Mouse (Mus musculus) liver, embryonic 11.5 days (tissue): ENCODE data around the gene Etfa. TPM values are rescaled to one million over a fixed set of nuclear protein-coding genes. Genes with fewer than 3 reads are reported as not detected.

Source experiments
- ATAC-seq: fragments of 200-750 bp; cut with Nextera tagmentation; replicated peaks from 2 replicates; pipeline ENCODE4 v1.8.0; 2017; ENCODE audit warnings: moderate number of reproducible peaks, mild to moderate bottlenecking, moderate TSS enrichment, moderate library complexity; ENCODE audit not compliant: low FRiP score
- DNase-seq: peaks from one replicate; pipeline ENCODE4 v3.0.0-alpha.2; 2017; ENCODE audit warnings: low spot score
- H3K27ac ChIP-seq: fragments of 300-500 bp; sonication (generic); 2 replicates; pipeline ENCODE4 v1.5.1; 2014; ENCODE audit warnings: mild to moderate bottlenecking, low read depth, low read length, control low read depth
- H3K27me3 ChIP-seq: fragments of 300-500 bp; sonication (generic); replicated peaks from 2 replicates; pipeline ENCODE4 v1.6.1; 2014; ENCODE audit warnings: low read length, mixed read lengths; ENCODE audit not compliant: control insufficient read depth, insufficient read depth
- H3K36me3 ChIP-seq: fragments of 300-500 bp; sonication (generic); 2 replicates; pipeline ENCODE4 v1.6.1; 2014; ENCODE audit warnings: mild to moderate bottlenecking, low read length, moderate library complexity, mixed read lengths; ENCODE audit not compliant: control insufficient read depth, insufficient read depth
- H3K4me1 ChIP-seq: fragments of 300-500 bp; sonication (generic); replicated peaks from 2 replicates; pipeline ENCODE4 v1.6.1; 2014; ENCODE audit warnings: low read length, mixed read lengths; ENCODE audit not compliant: control insufficient read depth, insufficient read depth
- H3K4me2 ChIP-seq: fragments of 300-500 bp; sonication (generic); 2 replicates; pipeline ENCODE4 v1.6.1; 2014; ENCODE audit warnings: mild to moderate bottlenecking, control low read depth, moderate library complexity
- H3K4me3 ChIP-seq: fragments of 300-500 bp; sonication (generic); 2 replicates; pipeline ENCODE4 v1.5.1; 2014; ENCODE audit warnings: low read depth, low read length, control low read depth
- H3K9ac ChIP-seq: fragments of 300-500 bp; sonication (generic); 2 replicates; pipeline ENCODE4 v1.6.1; 2014; ENCODE audit warnings: low read depth, low read length, control low read depth
- H3K9me3 ChIP-seq: fragments of 300-500 bp; sonication (generic); 2 replicates; pipeline ENCODE4 v1.6.1; 2016; ENCODE audit warnings: low read length, inconsistent platforms, mixed read lengths; ENCODE audit not compliant: control insufficient read depth
- WGBS: fragments of 180-500 bp; shearing (Covaris S2); extraction: QIAGEN DNeasy Blood & Tissue Kit; methylation state at CpG from one replicate; pipeline ENCODE4 v1.1.7; 2014; 5-methylcytosine and 5-hydroxymethylcytosine counted together
- polyA plus RNA-seq: library from polyadenylated mRNA; unstranded; fragments of >200 nt; fragmentation: Nextera tagmentation; extraction: Ambion mirVana; gene quantifications from 2 replicates; pipeline ENCODE4 v1.2.1, GENCODE M21; 2014

Etfa gene
- polyA plus RNA-seq, 1 experiment from 2014 or later, result 195 TPM

DNA sequence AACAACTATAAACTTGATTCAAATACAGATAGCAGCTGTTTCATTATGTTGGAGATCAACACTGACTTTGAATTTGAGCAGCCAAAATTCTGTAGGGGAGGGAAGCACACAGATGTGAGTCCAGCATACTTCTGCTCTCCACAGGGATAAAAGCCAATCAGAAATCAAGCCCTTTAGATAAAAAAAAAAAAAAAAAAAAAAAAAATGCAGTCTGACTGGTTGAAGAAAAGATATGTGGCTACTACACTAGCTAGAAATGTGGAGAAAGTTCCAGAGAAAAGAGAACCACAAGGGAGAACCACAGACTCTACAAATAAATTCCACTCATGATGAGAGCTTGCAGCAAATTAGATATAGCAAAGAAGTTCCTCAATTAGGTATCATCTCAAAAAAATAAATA is 33.3 kb downstream of the Etfa start:
- Histone ChIP-seq H3K4me2 (no peak overlapping the region), H3K9ac (no peak overlapping the region), H3K27ac (no peak overlapping the region), H3K9me3 (no peaks in the 10 kb centered on the region), H3K4me1 (no peaks in the 10 kb centered on the region), H3K4me3 (no peak overlapping the region), H3K27me3 (no peaks in the 10 kb centered on the region), H3K36me3 (peaks cover 2% of the 10 kb centered on the region; the same call in 1 of the 2 replicates)
- no peak for ATAC-seq
- DNase-seq, result no peak

DNA sequence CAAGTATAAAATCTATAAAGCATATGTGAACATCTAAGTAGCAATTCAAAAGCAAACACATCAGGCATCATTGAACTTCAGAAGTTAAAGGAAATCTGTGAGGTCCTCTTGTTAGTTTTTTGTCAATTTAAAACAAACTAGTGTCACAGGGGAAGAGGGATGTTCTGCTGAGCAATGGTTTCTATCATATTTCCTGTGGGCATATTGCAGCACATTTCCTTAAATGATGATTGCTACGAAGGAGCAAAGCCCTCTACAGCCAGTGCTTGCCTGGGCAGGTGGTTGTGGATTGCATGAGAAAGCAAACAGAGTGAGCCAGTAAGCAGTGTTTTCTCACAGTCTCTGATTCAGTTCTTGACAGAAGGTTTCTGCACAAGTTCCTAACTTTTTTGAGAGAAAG is 36.0 kb downstream of the Etfa start:
- WGBS, result 61% methylated on average over 1 of the region's 1 CpGs
- Histone ChIP-seq H3K4me2 (no peak overlapping the region), H3K27me3 (no peaks in the 10 kb centered on the region), H3K4me3 (no peak overlapping the region), H3K4me1 (no peaks in the 10 kb centered on the region), H3K9me3 (no peaks in the 10 kb centered on the region), H3K27ac (no peak overlapping the region), H3K36me3 (no peaks in the 10 kb centered on the region), H3K9ac (no peak overlapping the region)
- DNase-seq (no peak), ATAC-seq (no peak)

DNA sequence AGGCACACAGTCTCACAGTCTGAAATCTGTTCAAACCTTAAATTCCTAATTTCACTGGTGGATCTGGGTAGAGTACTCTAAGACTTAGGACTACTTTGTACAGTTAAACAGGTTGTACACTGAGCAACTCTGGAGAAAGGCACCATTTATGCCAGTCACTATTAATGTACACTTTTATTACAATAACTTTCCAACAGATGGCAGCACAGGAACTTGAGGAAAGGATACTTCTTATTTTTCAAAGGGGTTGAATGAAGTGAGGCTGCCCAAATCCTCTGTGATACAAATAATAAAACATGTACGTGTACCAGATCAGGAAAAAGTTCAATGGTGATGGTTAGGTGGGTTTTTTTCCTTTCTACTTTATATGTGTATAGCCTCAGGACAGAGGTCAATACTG is 43.6 kb downstream of the Etfa start:
- Histone ChIP-seq H3K9me3 (no peaks in the 10 kb centered on the region), H3K4me1 (no peaks in the 10 kb centered on the region), H3K36me3 (no peaks in the 10 kb centered on the region), H3K4me3 (no peak overlapping the region), H3K27me3 (no peaks in the 10 kb centered on the region), H3K27ac (no peak overlapping the region), H3K9ac (no peak overlapping the region), H3K4me2 (no peak overlapping the region)
- DNase-seq (no peak), ATAC-seq (no peak)
- WGBS, result 70% methylated on average over 1 of the region's 1 CpGs

- no peak for DNase-seq
- H3K27me3 ChIP-seq, result no peaks in the 10 kb centered on the region
- no peak overlapping the region for H3K4me3 ChIP-seq
- no peak overlapping the region for H3K9ac ChIP-seq
- no peak for ATAC-seq
- 85% methylated on average over 5 of the region's 5 CpGs for WGBS
- 0 out of 2 replicates have a peak, but pooled peaks cover 3% of the 10 kb centered on the region for H3K4me1 ChIP-seq
- H3K27ac ChIP-seq, result no peak overlapping the region
- H3K4me2 ChIP-seq, result no peak overlapping the region
- no peaks in the 10 kb centered on the region for H3K36me3 ChIP-seq
- no peaks in the 10 kb centered on the region for H3K9me3 ChIP-seq
Measured at GRCm38 (mm10) chr9:55453366-55453765, 58.7 kb downstream of the Etfa start.

- no peak for DNase-seq
- Histone ChIP-seq H3K9ac (no peak overlapping the region), H3K4me1 (0 out of 2 replicates have a peak, but pooled peaks cover 3% of the 10 kb centered on the region), H3K27me3 (no peaks in the 10 kb centered on the region), H3K4me3 (no peak overlapping the region), H3K27ac (no peak overlapping the region), H3K36me3 (no peaks in the 10 kb centered on the region), H3K9me3 (no peaks in the 10 kb centered on the region), H3K4me2 (no peak overlapping the region)
- ATAC-seq, result peak; percentile 57; the same call in 1 of the 2 replicates
- WGBS, result 91% methylated on average over 1 of the region's 1 CpGs
Measured at GRCm38 (mm10) chr9:55452906-55453305, 59.1 kb downstream of the Etfa start.

DNA sequence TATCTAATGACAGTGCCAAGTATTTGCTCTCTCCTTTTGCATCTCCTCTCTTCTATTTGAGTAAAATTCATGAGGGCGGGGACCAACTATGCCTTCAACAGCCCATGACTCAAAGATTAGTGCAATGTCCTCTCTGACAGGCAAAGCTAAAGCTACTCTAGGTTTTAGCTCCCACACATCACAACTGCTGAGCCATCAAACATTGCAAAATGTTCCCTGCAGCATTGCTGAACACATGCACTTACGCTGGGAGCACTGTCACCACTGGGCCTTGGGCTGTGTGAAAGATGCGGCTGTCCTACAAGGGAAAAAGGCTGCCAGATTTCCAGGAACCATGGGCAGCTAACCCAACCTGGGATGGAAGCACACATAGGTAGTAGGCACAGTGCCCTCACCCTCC is 60.6 kb downstream of the Etfa start:
- WGBS, result 90% methylated on average over 3 of the region's 3 CpGs
- no peaks in the 10 kb centered on the region for H3K36me3 ChIP-seq
- DNase-seq, result no peak

GRCm38 (mm10) chr9:55450035-55450434 is 62.0 kb downstream of the Etfa start:
- WGBS, result 78% methylated on average over 6 of the region's 6 CpGs
- Histone ChIP-seq H3K36me3 (no peaks in the 10 kb centered on the region), H3K4me3 (no peak overlapping the region), H3K4me2 (no peak overlapping the region), H3K27me3 (no peaks in the 10 kb centered on the region), H3K4me1 (0 out of 2 replicates have a peak, but pooled peaks cover 3% of the 10 kb centered on the region), H3K27ac (no peak overlapping the region), H3K9ac (no peak overlapping the region), H3K9me3 (no peaks in the 10 kb centered on the region)
- DNase-seq (no peak), ATAC-seq (no peak)

More for the DNA sequence above, 60.6 kb downstream of the Etfa start:
- Histone ChIP-seq H3K4me2 (no peak overlapping the region), H3K9ac (no peak overlapping the region), H3K4me3 (no peak overlapping the region), H3K27ac (no peak overlapping the region), H3K4me1 (0 out of 2 replicates have a peak, but pooled peaks cover 3% of the 10 kb centered on the region), H3K27me3 (no peaks in the 10 kb centered on the region), H3K9me3 (no peaks in the 10 kb centered on the region)
- no peak for ATAC-seq

DNA sequence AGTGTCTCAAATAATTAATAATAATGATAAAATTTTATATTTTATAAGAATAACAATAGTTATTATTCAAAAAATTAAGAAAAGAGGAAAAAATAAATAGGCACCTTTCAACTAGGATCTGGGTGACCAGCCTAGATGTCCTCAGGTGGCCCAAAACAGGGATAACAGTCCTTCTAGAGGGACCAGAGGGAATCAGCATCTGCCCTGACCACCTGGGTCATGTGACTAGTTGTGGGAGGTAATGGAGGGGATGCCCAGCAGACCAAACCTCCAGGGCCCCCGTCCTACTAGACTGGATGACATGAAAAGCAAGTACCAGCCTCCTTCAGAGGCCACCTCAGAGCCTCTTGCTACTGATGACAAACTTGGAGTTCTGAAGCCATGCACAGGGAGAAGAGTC is 62.9 kb downstream of the Etfa start:
- no peak overlapping the region for H3K27ac ChIP-seq
- no peak overlapping the region for H3K9ac ChIP-seq
- H3K9me3 ChIP-seq, result no peaks in the 10 kb centered on the region
- no peaks in the 10 kb centered on the region for H3K36me3 ChIP-seq
- 0 out of 2 replicates have a peak, but pooled peaks cover 3% of the 10 kb centered on the region for H3K4me1 ChIP-seq
- no peak overlapping the region for H3K4me3 ChIP-seq
- no peak for DNase-seq
- ATAC-seq, result no peak
- 52% methylated on average over 1 of the region's 1 CpGs for WGBS
- no peak overlapping the region for H3K4me2 ChIP-seq
- H3K27me3 ChIP-seq, result no peaks in the 10 kb centered on the region

DNA sequence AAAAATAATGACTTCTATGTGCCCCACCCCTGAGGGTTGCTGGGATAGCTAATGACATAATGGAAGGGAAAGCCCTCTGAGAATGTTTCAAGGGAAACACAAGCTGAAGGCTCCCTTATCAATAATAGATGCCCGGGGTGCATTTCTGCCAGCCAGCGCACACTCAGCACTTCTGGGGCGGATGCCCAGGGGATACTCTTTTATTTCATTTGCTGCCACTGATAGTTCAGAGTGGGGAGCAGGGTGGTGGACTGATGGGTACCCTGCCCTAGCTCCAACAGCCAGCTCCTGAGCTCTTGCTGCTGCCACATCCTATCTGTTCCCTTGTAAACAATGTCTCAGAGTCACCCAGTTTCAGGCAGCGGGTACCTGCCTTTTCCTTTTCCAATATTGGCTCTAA is 64.5 kb downstream of the Etfa start:
- H3K4me1 ChIP-seq, result no peaks in the 10 kb centered on the region
- no peak overlapping the region for H3K27ac ChIP-seq
- DNase-seq (no peak), ATAC-seq (no peak)
- H3K9ac ChIP-seq, result no peak overlapping the region
- H3K4me2 ChIP-seq, result no peak overlapping the region
- H3K27me3 ChIP-seq, result no peaks in the 10 kb centered on the region
- no peaks in the 10 kb centered on the region for H3K9me3 ChIP-seq
- no peaks in the 10 kb centered on the region for H3K36me3 ChIP-seq
- H3K4me3 ChIP-seq, result no peak overlapping the region
- 83% methylated on average over 4 of the region's 4 CpGs for WGBS
